Mouse (Mus musculus) thymus, adult 2 months (tissue): ENCODE measurements around the gene Ccdc110. TPM values are rescaled to one million over a fixed set of nuclear protein-coding genes. Genes with fewer than 3 reads are reported as not detected.
A peak's percentile ranks its signal among the peaks of the same experiment; 100 is the strongest.

Experiments
- DNase-seq: peaks from one replicate; pipeline ENCODE4 v3.0.0; 2021
- H3K27ac ChIP-seq: fragments of 200-500 bp; 2 replicates; pipeline ENCODE4 v1.5.1; 2012; ENCODE audit warnings: low read length, control low read depth; ENCODE audit not compliant: control insufficient read depth, insufficient read depth
- H3K27me3 ChIP-seq: fragments of 200-500 bp; 2 replicates; pipeline ENCODE4 v1.6.1; 2012; ENCODE audit warnings: mild to moderate bottlenecking, low read length, moderate library complexity, mixed read lengths; ENCODE audit not compliant: control insufficient read depth, insufficient read depth
- H3K36me3 ChIP-seq: fragments of 200-500 bp; 2 replicates; pipeline ENCODE4 v1.6.1; 2012; ENCODE audit warnings: mild to moderate bottlenecking, low read length, moderate library complexity; ENCODE audit not compliant: control insufficient read depth, insufficient read depth
- H3K4me1 ChIP-seq: fragments of 200-500 bp; replicated peaks from 2 replicates; pipeline ENCODE4 v1.6.1; 2012; ENCODE audit warnings: low read length; ENCODE audit not compliant: control insufficient read depth, insufficient read depth
- H3K4me3 ChIP-seq: fragments of 200-500 bp; 2 replicates; pipeline ENCODE4 v1.5.1; 2012; ENCODE audit warnings: mild to moderate bottlenecking, low read length, control low read depth, moderate library complexity; ENCODE audit not compliant: control insufficient read depth, insufficient read depth
- CTCF ChIP-seq: fragments of 200-500 bp; IDR thresholded peaks from 2 replicates; pipeline ENCODE4 v1.5.1; 2012; ENCODE audit warnings: mild to moderate bottlenecking, control low read depth, low read length, moderate library complexity, borderline replicate concordance; ENCODE audit not compliant: control insufficient read depth, poor library complexity, insufficient read depth; ENCODE audit errors: extremely low read depth
- POLR2A ChIP-seq: fragments of 200-500 bp; IDR thresholded peaks from 2 replicates; pipeline ENCODE4 v1.6.1; 2012; ENCODE audit warnings: mild to moderate bottlenecking, low read length, control low read depth, moderate library complexity; ENCODE audit not compliant: control insufficient read depth, poor library complexity, insufficient read depth; ENCODE audit errors: extremely low read depth
- WGBS: fragments of 180-500 bp; shearing (Covaris S2); methylation state at CpG from one replicate; pipeline ENCODE4 v1.1.7; 2018; 5-methylcytosine and 5-hydroxymethylcytosine counted together
- polyA plus RNA-seq: library from polyadenylated mRNA; depleted of rRNA; stranded (reverse); fragments of >200 nt; gene quantifications from 2 replicates; pipeline ENCODE4 v1.2.3, GENCODE M21; 2012

The Ccdc110 gene
- polyA plus RNA-seq, 1 experiment = not detected

GRCm38 (mm10) chr8:45918891-45919290 lies 15.5 kb upstream of the Ccdc110 start:
- no peak for DNase-seq
- Histone ChIP-seq H3K27ac (no peak overlapping the region), H3K4me3 (no peak overlapping the region), H3K4me1 (no peaks in the 10 kb centered on the region), H3K27me3 (no peaks in the 10 kb centered on the region), H3K36me3 (no peaks in the 10 kb centered on the region)
- 92% methylated on average over 15 of the region's 15 CpGs for WGBS
- TF ChIP-seq POLR2A (no peak), CTCF (no peak)

- WGBS = 96% methylated on average over 7 of the region's 7 CpGs
- no peaks in the 10 kb centered on the region for H3K4me1 ChIP-seq
- no peaks in the 10 kb centered on the region for H3K36me3 ChIP-seq
- no peak overlapping the region for H3K27ac ChIP-seq
- no peaks in the 10 kb centered on the region for H3K27me3 ChIP-seq
- DNase-seq = no peak
- TF ChIP-seq POLR2A (no peak), CTCF (no peak)
- H3K4me3 ChIP-seq = no peak overlapping the region
Measured at GRCm38 (mm10) chr8:45920392-45920791, 14.0 kb upstream of the Ccdc110 start.

GRCm38 (mm10) chr8:45922116-45922515 lies 12.3 kb upstream of the Ccdc110 start:
- TF ChIP-seq CTCF (no peak), POLR2A (no peak)

GRCm38 (mm10) chr8:45936986-45937385 lies 2.6 kb downstream of the Ccdc110 start:
- Histone ChIP-seq H3K27me3 (no peaks in the 10 kb centered on the region), H3K4me3 (no peak overlapping the region), H3K36me3 (no peaks in the 10 kb centered on the region), H3K27ac (no peak overlapping the region), H3K4me1 (no peaks in the 10 kb centered on the region)
- no peak for DNase-seq
- 92% methylated on average over 9 of the region's 9 CpGs for WGBS
- TF ChIP-seq POLR2A (no peak), CTCF (no peak)

More at GRCm38 (mm10) chr8:45922116-45922515, 12.3 kb upstream of the Ccdc110 start:
- Histone ChIP-seq H3K27me3 (no peaks in the 10 kb centered on the region), H3K27ac (no peak overlapping the region), H3K36me3 (no peaks in the 10 kb centered on the region), H3K4me1 (no peaks in the 10 kb centered on the region), H3K4me3 (no peak overlapping the region)
- WGBS = 96% methylated on average over 7 of the region's 7 CpGs
- no peak for DNase-seq

- Histone ChIP-seq H3K27ac (no peak overlapping the region), H3K4me1 (no peaks in the 10 kb centered on the region), H3K4me3 (no peak overlapping the region), H3K27me3 (no peaks in the 10 kb centered on the region), H3K36me3 (no peaks in the 10 kb centered on the region)
- DNase-seq = no peak
- TF ChIP-seq CTCF (no peak), POLR2A (no peak)
- WGBS = 94% methylated on average over 4 of the region's 4 CpGs
Measured at GRCm38 (mm10) chr8:45946283-45946682, 11.9 kb downstream of the Ccdc110 start.

GRCm38 (mm10) chr8:45950622-45951021 lies 16.2 kb downstream of the Ccdc110 start:
- no peak for DNase-seq
- Histone ChIP-seq H3K4me1 (no peaks in the 10 kb centered on the region), H3K27ac (no peak overlapping the region), H3K36me3 (no peaks in the 10 kb centered on the region), H3K4me3 (no peak overlapping the region), H3K27me3 (no peaks in the 10 kb centered on the region)
- no peak for TF ChIP-seq CTCF
- no peak for TF ChIP-seq POLR2A
- WGBS = 77% methylated on average over 2 of the region's 2 CpGs

- H3K36me3 ChIP-seq = no peaks in the 10 kb centered on the region
- H3K27ac ChIP-seq = no peak overlapping the region
- DNase-seq = no peak
- 98% methylated on average over 12 of the region's 12 CpGs for WGBS
- H3K4me3 ChIP-seq = no peak overlapping the region
- TF ChIP-seq POLR2A (no peak), CTCF (peak; percentile 31; the same call in 1 of the 2 replicates)
- H3K27me3 ChIP-seq = no peaks in the 10 kb centered on the region
- peaks cover 4% of the 10 kb centered on the region for H3K4me1 ChIP-seq
Measured at GRCm38 (mm10) chr8:45970894-45971293, 36.5 kb downstream of the Ccdc110 start.
